Mouse (Mus musculus) hindbrain, embryonic 12.5 days (tissue): Measurements from ENCODE around the gene Arid3b. TPM values are rescaled to one million over a fixed set of nuclear protein-coding genes. Genes with fewer than 3 reads are reported as not detected.

Experiments
- ATAC-seq: fragments of 200-750 bp; cut with Nextera tagmentation; 2 replicates; pipeline ENCODE4 v1.8.0; 2017; ENCODE audit warnings: moderate TSS enrichment; ENCODE audit not compliant: low FRiP score
- H3K27ac ChIP-seq: fragments of 300-500 bp; sonication (generic); 2 replicates; pipeline ENCODE4 v1.5.1; 2016; ENCODE audit warnings: mild to moderate bottlenecking
- H3K27me3 ChIP-seq: fragments of 300-500 bp; sonication (generic); 2 replicates; pipeline ENCODE4 v1.6.1; 2016; ENCODE audit warnings: mild to moderate bottlenecking
- H3K36me3 ChIP-seq: fragments of 300-500 bp; sonication (generic); 2 replicates; pipeline ENCODE4 v1.6.1; 2016; ENCODE audit warnings: mild to moderate bottlenecking
- H3K4me1 ChIP-seq: fragments of 300-500 bp; sonication (generic); 2 replicates; pipeline ENCODE4 v1.6.1; 2016
- H3K4me2 ChIP-seq: fragments of 300-500 bp; sonication (generic); replicated peaks from 2 replicates; pipeline ENCODE4 v1.6.1; 2016; ENCODE audit warnings: mild to moderate bottlenecking
- H3K4me3 ChIP-seq: fragments of 300-500 bp; sonication (generic); 2 replicates; pipeline ENCODE4 v1.5.1; 2016; ENCODE audit warnings: mild to moderate bottlenecking
- H3K9ac ChIP-seq: fragments of 300-500 bp; sonication (generic); 2 replicates; pipeline ENCODE4 v1.6.1; 2016; ENCODE audit warnings: mild to moderate bottlenecking, moderate library complexity
- H3K9me3 ChIP-seq: fragments of 300-500 bp; sonication (generic); replicated peaks from 2 replicates; pipeline ENCODE4 v1.6.1; 2016; ENCODE audit warnings: mild to moderate bottlenecking
- WGBS: fragments of 180-500 bp; shearing (Covaris S2); methylation state at CpG from one replicate; pipeline ENCODE4 v1.1.7; 2016; 5-methylcytosine and 5-hydroxymethylcytosine counted together
- polyA plus RNA-seq: library from polyadenylated mRNA; unstranded; fragments of >200 nt; fragmentation: Nextera tagmentation; extraction: Ambion mirVana; gene quantifications from 2 replicates; pipeline ENCODE4 v1.2.1, GENCODE M21; 2016

Arid3b gene
- polyA plus RNA-seq, 1 experiment from 2014 or later: 22.9 TPM

DNA sequence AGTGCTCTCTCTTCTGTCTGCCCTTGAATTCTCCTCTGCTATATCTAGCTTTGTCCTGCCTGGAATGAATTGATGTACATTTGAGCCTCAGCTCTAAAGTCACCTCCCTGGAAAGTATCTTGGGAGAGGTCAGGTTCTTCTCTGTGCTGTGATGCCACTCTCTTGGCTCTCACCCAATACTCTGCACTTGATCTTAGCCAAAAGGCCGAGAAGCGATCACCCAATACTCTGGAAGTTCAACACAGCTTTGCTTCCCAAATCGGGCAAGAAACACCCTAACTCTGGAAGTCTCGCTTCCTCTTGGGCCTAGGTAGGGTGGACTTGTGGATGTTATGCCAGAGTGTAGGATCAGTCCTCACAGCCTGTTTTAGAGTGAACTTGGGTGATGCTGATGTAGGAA, 69.4 kb downstream of the Arid3b start:
- 92% methylated on average over 4 of the region's 4 CpGs for WGBS
- Histone ChIP-seq H3K36me3 (no peaks in the 10 kb centered on the region), H3K9me3 (no peaks in the 10 kb centered on the region), H3K4me1 (peaks cover 30% of the 10 kb centered on the region), H3K27me3 (no peaks in the 10 kb centered on the region), H3K27ac (0 out of 2 replicates have a peak overlapping the region, but pooled peaks have one; percentile 100), H3K4me3 (no peak overlapping the region), H3K4me2 (no peak overlapping the region), H3K9ac (no peak overlapping the region)
- ATAC-seq: no peak

DNA sequence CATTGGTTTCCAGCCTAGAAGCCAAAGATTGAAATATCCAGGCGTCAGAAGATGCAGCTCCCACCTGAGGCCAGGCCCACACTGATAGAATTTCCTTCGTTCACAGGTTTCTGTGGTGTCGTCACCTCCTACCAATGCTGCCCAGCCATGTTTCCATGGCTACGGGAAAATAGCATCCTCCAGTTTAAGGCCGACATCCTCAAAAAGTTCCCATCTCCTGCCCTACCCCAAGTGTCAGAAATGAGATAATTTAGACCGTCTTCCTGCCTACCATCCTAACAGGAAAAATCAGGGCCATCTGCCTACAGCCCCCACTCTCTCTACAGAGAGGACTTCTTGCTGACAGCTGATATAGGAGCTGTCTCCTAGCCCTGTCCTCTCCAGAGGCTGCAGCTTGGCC, 70.2 kb downstream of the Arid3b start:
- Histone ChIP-seq H3K9me3 (no peaks in the 10 kb centered on the region), H3K27ac (peak overlapping the region; percentile 100), H3K4me3 (peak overlapping the region; percentile 92), H3K4me2 (peak overlapping the region; percentile 98), H3K27me3 (no peaks in the 10 kb centered on the region), H3K9ac (0 out of 2 replicates have a peak overlapping the region, but pooled peaks have one; percentile 98), H3K36me3 (peaks cover 3% of the 10 kb centered on the region), H3K4me1 (peaks cover 37% of the 10 kb centered on the region)
- no peak for ATAC-seq
- WGBS: 35% methylated on average over 6 of the region's 6 CpGs

DNA sequence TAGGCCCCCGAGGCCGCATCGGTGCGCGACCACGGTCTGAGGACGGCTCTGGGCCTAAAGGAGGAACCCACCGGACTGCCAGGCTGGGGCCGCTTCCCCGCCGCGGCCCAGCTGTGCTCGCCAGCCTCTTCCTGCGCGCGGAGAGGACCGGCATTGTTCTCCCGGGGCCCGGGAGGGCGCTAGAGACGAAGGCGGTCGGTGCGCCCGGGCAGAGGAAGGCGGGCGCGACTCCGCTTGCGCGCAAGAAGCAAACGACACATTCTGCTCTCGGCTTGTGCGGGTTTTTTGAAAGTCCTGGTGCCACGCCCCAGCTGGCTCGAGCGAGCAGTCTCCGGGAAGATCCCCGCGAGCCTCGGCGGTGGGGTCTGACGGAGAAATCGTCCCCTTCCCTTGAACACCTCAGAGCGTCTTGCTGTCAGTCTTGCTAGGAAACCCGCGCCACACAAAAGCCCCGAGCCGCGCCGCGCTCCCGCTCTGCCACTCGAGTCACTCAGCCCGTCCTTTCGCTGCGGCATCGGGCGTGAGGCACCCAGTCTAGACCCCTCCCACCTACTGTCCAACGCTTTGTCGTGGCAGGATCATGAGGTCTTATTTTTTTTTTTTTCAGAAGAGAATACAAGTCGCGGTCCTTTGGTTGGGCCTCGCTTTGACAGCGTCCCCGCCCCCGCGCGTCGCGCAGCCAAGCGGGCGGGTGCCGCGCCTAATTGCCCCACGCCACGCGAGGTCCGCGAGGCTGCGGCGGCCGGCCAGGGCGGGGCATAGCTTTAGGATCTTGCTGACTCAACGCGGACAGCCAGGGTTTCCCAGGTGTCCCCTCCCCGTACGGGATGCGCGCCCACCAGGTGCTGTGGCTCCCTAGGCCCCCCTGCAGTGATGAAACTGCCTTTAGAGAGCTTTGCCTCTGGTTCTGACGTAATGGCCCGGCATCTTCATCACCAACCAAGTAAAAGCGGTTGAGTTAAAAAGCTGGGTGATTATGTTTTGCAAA, 70.9 kb downstream of the Arid3b start, which contains the start of gene Clk3:
Gene Clk3, minus strand, starts transcription at position 497 of the 988 bp plus-strand sequence.
- H3K9me3 ChIP-seq: no peaks in the 10 kb centered on the region
- ATAC-seq: peak; percentile 76
- H3K4me3 ChIP-seq: peak within 1 kb of the TSS; percentile 92
- WGBS: under 1% methylated on average over 93 of the region's 93 CpGs
- H3K4me2 ChIP-seq: peak within 1 kb of the TSS; percentile 98
- peaks cover 11% of the 10 kb centered on the region for H3K36me3 ChIP-seq
- peaks cover 37% of the 10 kb centered on the region for H3K4me1 ChIP-seq
- H3K27ac ChIP-seq: peak within 1 kb of the TSS; percentile 100
- H3K27me3 ChIP-seq: no peaks in the 10 kb centered on the region
- H3K9ac ChIP-seq: peak within 1 kb of the TSS; percentile 98

DNA sequence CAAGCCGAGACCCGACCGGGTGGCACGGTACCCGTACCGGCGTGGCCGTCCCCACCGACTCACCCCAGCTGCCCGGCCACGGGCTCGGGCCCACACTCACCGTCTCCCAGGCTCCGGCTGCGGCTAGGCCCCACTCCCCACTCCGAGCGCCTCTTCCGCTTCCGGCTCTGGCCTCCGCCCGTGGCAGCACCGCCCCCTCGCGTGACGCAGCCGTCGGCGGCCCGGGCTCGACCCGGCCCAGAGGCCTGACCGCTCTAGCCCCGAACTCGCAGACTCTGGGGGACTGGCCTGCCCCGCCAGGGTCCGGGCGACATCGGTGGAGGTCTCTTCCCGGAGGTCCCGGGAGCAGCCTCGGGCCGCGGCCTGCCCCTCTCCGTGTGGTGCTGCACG, 71.6 kb downstream of the Arid3b start:
- Histone ChIP-seq H3K27me3 (no peaks in the 10 kb centered on the region), H3K36me3 (peaks cover 18% of the 10 kb centered on the region), H3K9ac (peak overlapping the region; percentile 98), H3K27ac (peak overlapping the region; percentile 100), H3K4me3 (peak overlapping the region; percentile 92), H3K4me1 (peaks cover 37% of the 10 kb centered on the region), H3K4me2 (peak overlapping the region; percentile 98), H3K9me3 (no peaks in the 10 kb centered on the region)
- peak; percentile 91 for ATAC-seq
- WGBS: under 1% methylated on average over 43 of the region's 45 CpGs

DNA sequence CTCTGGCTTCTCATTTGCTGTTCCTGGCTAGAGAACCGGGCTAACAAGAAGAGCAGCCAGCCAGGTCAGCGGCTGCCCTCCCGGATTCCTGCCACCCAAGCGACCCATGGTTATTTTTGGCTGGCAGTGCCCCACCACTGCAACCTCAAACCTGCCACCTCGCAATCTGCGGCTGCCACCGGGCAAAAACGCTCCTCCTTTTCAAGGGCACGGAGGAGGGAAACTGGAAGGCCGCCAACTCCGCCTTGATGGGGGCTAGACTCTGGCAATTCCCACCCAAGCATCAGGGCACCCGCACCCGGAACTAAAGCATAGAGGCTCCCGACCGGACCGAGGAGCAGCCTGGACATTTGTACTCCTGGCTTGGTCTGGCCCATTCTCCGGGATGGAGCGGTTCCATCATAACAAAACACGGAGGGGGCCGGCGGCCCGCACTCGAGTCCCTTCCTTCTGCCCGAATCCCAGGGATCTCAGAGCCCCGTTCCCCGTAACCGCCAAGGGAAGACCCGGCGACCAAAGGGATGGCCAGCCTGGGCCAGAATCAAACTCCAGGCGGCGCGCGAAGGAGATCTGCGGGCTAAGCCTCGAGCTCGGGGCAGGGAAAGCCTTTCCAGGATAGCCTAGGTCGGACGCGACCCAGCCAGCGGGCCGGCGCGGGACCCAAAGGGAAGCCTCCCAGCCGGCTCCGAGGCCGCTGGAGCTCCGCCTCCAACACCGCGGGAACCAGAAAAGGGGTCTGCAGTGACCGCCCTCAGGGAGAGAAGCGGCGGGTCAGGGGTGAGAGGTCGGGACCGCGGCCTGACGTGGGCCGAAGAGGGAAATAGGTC, 72.2 kb downstream of the Arid3b start:
- Histone ChIP-seq H3K9ac (peak overlapping the region; percentile 98), H3K4me1 (peaks cover 37% of the 10 kb centered on the region), H3K27ac (peak overlapping the region; percentile 100), H3K4me3 (peak overlapping the region; percentile 92), H3K36me3 (peaks cover 24% of the 10 kb centered on the region), H3K4me2 (peak overlapping the region; percentile 98), H3K9me3 (no peaks in the 10 kb centered on the region), H3K27me3 (no peaks in the 10 kb centered on the region)
- peak; percentile 46 for ATAC-seq
- under 1% methylated on average over 57 of the region's 57 CpGs for WGBS

DNA sequence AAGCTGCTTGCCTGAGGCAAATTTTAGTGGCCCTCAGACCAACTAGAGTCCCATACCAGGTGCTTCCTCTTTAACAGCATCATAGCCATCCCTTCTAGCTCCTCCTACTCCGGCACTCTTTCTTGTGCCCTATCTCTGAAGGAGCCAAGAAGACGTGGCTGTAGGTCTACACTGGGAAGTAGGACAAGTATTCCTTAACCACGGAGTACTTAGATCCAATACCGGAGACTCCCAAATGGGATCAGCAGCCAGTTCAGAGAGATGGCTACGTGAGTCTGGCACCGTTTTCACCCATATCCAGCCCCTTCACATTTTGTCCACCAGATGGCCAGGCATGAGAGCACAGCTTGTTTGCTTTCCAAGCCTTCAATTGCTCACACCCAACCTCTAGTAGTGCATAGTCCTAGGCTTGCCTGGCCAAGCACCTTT, 74.0 kb downstream of the Arid3b start:
- Histone ChIP-seq H3K27ac (0 out of 2 replicates have a peak overlapping the region, but pooled peaks have one; percentile 0), H3K27me3 (no peaks in the 10 kb centered on the region), H3K4me1 (peaks cover 37% of the 10 kb centered on the region), H3K9me3 (no peaks in the 10 kb centered on the region), H3K4me2 (peak overlapping the region; percentile 98), H3K36me3 (peaks cover 41% of the 10 kb centered on the region), H3K9ac (no peak overlapping the region), H3K4me3 (no peak overlapping the region)
- no peak for ATAC-seq
- WGBS: 73% methylated on average over 6 of the region's 6 CpGs

DNA sequence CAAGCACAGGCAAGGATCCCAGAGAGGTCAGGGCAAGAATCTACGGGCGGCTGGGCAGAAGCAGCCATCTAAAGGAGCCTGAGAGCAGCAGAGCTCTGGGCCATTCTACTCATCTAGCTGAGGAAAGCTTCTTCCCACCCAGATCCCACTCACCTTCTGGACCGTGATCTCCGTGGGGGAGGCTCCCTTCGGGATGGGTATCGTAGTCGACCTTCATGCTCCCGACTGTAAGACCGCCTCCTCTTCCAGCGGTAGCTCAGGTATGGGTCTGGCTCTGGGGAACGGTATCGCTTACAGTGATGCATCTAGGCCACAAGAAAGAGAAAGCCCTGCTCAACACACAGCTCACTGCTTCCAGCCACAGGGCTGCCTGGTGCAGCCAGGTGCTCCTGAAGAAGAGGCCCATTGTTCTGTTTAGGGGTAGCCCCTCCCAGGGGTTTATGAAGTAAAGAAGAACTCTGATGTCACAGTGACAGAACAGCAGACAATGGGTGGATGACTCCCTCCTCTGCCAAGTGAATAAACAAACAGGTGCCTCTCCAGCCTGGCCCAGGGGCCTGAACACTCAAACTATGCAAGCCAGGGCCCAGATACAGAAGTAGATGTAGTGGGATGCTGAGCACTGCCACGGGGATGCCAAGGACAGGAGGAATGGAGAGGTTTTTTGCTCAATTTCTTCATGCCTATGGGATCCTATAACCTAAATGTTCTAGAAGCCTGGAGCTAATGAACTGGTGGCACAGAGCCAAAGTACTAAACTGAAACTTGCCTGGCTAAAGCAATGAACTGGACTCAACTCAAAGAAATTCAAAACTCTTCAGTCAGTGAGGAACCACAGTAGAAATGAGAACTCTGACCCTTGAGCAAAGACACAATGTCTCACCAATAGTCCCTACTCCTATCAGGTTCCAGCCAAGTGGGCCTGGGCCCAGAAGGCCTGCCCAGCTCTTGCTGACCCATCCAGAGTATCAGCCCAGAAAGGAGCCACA, 74.7 kb downstream of the Arid3b start:
- H3K36me3 ChIP-seq: peaks cover 49% of the 10 kb centered on the region
- H3K9ac ChIP-seq: peak overlapping the region; percentile 14; the same call in 1 of the 2 replicates
- H3K27ac ChIP-seq: 0 out of 2 replicates have a peak overlapping the region, but pooled peaks have one; percentile 12
- 93% methylated on average over 13 of the region's 13 CpGs for WGBS
- peaks cover 37% of the 10 kb centered on the region for H3K4me1 ChIP-seq
- no peak overlapping the region for H3K4me3 ChIP-seq
- H3K27me3 ChIP-seq: no peaks in the 10 kb centered on the region
- no peaks in the 10 kb centered on the region for H3K9me3 ChIP-seq
- H3K4me2 ChIP-seq: peak overlapping the region; percentile 98; the same call in 1 of the 2 replicates
- no peak for ATAC-seq

DNA sequence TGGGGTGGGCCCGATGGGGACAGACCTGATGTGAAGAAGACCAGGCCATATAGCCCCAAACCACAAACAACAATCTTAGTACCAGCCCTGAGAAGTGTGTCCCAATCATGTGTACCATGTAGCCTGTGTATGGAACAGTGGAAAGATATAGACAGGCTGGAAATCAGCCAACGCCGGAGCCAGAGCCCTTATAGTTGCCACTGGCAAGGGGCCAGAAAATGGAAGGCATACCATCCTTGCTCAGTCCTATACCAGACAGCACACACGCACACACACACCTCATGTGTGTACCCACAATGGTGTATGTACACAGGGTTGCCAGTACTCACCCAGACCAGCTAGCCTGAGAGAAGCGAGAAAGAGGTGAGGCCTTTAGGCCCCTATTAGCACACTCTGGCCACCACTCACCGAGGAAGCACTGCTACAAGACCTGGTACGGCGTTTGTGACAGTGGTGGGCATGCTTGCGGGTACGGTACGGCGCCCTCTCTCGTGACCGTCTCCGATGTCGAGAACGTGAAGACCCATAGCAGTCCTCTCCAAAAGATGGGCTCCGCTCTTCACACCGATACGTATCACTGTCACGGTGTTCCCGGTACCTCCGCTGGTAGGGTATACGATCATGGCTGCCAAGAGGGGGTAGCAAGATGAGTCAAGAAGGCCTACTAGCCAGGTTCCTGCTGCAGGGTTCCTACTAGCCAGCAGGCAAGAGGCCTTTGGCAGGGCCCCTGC, 76.0 kb downstream of the Arid3b start:
- peaks cover 54% of the 10 kb centered on the region for H3K36me3 ChIP-seq

DNA sequence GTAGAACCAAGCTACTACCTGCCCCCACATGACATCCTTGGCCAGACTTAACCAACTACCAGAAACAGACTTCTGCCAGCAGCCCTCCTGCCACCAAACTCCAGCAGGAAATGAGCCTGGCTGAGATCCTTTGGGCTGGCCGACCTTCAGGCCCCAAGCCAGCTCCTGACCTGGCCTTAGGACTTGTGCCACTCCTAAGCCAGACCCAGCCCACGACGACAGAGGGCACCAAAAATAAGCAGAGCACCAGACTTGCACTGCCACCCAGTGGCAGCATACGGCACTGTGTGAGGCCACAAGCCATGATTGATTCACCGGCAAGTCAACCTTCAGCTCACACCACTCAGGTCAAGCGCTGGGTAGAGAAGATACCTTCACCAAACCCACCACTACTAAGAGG, 77.3 kb downstream of the Arid3b start:
- Histone ChIP-seq H3K4me3 (no peak overlapping the region), H3K27ac (no peak overlapping the region), H3K4me1 (peaks cover 27% of the 10 kb centered on the region), H3K27me3 (no peaks in the 10 kb centered on the region), H3K9ac (no peak overlapping the region), H3K4me2 (no peak overlapping the region), H3K36me3 (peaks cover 67% of the 10 kb centered on the region), H3K9me3 (no peaks in the 10 kb centered on the region)
- 26% methylated on average over 6 of the region's 6 CpGs for WGBS
- ATAC-seq: no peak

More for the DNA sequence above, 76.0 kb downstream of the Arid3b start:
- no peak for ATAC-seq
- 96% methylated on average over 24 of the region's 24 CpGs for WGBS
- no peak overlapping the region for H3K4me3 ChIP-seq
- H3K4me1 ChIP-seq: peaks cover 27% of the 10 kb centered on the region
- no peaks in the 10 kb centered on the region for H3K9me3 ChIP-seq
- H3K27ac ChIP-seq: no peak overlapping the region
- no peaks in the 10 kb centered on the region for H3K27me3 ChIP-seq
- no peak overlapping the region for H3K4me2 ChIP-seq
- H3K9ac ChIP-seq: no peak overlapping the region

DNA sequence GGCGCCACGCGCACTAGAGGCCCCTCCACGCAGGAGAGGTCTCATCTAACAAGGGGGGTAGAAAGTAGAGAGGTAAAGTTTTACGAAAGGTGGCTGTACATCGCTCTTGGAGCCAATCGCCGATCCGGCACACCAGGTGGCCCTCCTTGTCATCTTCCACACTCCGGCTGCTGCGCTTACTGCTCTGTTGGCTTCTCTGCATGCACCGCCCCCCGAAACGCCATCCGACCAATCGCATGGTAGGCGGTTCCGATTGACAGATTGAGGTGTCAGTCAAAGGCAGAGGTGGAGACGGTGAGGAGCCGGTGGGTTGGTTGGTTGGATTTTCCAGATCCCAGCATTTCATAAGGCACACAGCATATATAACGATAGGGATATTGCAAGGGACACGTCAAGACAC, 78.1 kb downstream of the Arid3b start:
- peaks cover 20% of the 10 kb centered on the region for H3K4me1 ChIP-seq
- H3K4me2 ChIP-seq: no peak overlapping the region
- H3K27me3 ChIP-seq: no peaks in the 10 kb centered on the region
- H3K9ac ChIP-seq: no peak overlapping the region
- H3K9me3 ChIP-seq: no peaks in the 10 kb centered on the region
- H3K4me3 ChIP-seq: no peak overlapping the region
- ATAC-seq: no peak
- H3K27ac ChIP-seq: no peak overlapping the region
- peaks cover 75% of the 10 kb centered on the region for H3K36me3 ChIP-seq
- 93% methylated on average over 22 of the region's 22 CpGs for WGBS
